Mouse (Mus musculus) retina, postnatal 7 days (tissue): ENCODE measurements at regions not wholly inside any gene's neighbourhood (a gene's known extent, or its start where the extent isn't known, plus 50 kb on each side); places are given as distances from the start of the nearest gene placed in this dataset.

Source experiments
- DNase-seq: peaks from one replicate; pipeline ENCODE4 v3.0.0-alpha.2; 2012; ENCODE audit warnings: low read depth, low spot score

DNA sequence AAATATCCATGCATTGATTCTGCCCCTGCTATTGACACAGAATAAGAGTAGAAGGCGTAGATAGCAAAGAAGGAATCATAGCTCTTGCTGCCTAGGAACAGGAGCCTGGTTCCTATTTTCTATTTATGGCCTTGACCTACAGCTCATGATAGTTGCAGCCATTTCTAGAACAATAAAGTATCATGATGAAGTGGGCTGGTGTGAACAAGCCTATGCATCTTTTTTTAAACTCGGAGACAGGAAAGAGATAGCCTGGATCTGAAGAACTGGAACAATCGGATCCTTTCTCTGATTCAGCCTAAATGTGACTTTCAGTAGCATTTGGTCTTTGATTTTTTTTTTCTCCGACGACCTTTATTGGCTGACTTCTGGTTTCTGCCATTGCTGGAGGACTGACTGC lies 541.4 kb downstream of the Galc start:
- no peak for DNase-seq
